Mouse (Mus musculus): ENCODE data around the gene Ccdc155. TPM values are rescaled to one million over a fixed set of nuclear protein-coding genes. Genes with fewer than 3 reads are reported as not detected.

Ccdc155 gene
- polyA plus RNA-seq, 2 experiments: 0.08 TPM; not detected in 1

- no peak for DNase-seq (ENCODE audit: low read depth in 3 of 3, low spot score in 3 of 3)
- Histone ChIP-seq H3K27me3 (ENCODE audit: control insufficient read depth, insufficient read depth, low read length) (peaks cover 95% of the 10 kb centered on the region), H3K4me2 (ENCODE audit: low read depth) (no peak within 1 kb of the TSS), H3K36me3 (replicated peaks; ENCODE audit: control insufficient read depth, insufficient read depth, low read depth) (no peaks in the 10 kb centered on the region), H3K9ac (replicated peaks) (no peak within 1 kb of the TSS), H3K4me3 (ENCODE audit: insufficient read depth in 1 of 2, low read depth in 2 of 2, low read length in 2 of 2) (no peak within 1 kb of the TSS), H3K4me1 (replicated peaks; ENCODE audit: control insufficient read depth in 2 of 2, insufficient read depth in 2 of 2, low read length in 1 of 2) (no peaks in the 10 kb centered on the region; a peak in 1 of 4 replicates), H3K9me3 (ENCODE audit: control insufficient read depth, low read length) (no peaks in the 10 kb centered on the region), H3K27ac (no peak within 1 kb of the TSS)
- 20% methylated on average over 7 of the region's 7 CpGs for WGBS (ENCODE audit: insufficient replicate concordance)
- ATAC-seq (ENCODE audit: insufficient read depth): no peak
- TF ChIP-seq EP300 (IDR thresholded peaks at IDR 0.05; ENCODE audit: low read depth) (no peak), CTCF (IDR thresholded peaks at IDR 0.05; ENCODE audit: low read depth) (no peak)
These were observed 25.2 kb downstream of the Ccdc155 start, which contains the start of gene Gfy for GRCm38 (mm10) chr7:45179469-45179868. Gene Gfy, minus strand, starts transcription at chr7:45179569.

DNA sequence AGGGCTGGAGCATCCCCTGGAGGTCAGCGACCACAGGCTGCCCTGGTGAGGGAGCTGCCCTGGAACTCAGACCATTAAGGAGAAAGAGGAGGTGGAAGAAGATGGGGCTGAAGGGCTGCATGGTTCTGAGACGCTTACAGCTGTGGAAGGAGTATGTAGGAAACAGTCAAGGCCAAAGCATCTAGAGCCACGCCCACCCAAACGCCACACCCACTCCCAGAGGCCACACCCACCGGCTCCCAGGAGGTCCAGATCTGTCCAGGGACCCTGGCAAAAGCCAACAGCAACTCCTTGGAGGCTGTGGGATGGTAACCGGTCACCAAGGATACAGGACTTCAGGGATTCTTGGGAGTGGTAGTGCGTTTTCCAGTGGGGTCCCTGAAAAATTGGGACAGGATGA lies 26.1 kb downstream of the Ccdc155 start:
- Histone ChIP-seq H3K4me3 (ENCODE audit: insufficient read depth in 1 of 2, low read depth in 2 of 2, low read length in 2 of 2) (no peak overlapping the region), H3K27ac (no peak overlapping the region), H3K9ac (replicated peaks) (no peak overlapping the region), H3K36me3 (replicated peaks; ENCODE audit: control insufficient read depth, insufficient read depth, low read depth) (no peaks in the 10 kb centered on the region), H3K9me3 (ENCODE audit: control insufficient read depth, low read length) (no peaks in the 10 kb centered on the region), H3K4me1 (replicated peaks; ENCODE audit: control insufficient read depth in 2 of 2, insufficient read depth in 2 of 2, low read length in 1 of 2) (no peaks in the 10 kb centered on the region; a peak in 1 of 4 replicates), H3K4me2 (ENCODE audit: low read depth) (no peak overlapping the region), H3K27me3 (ENCODE audit: control insufficient read depth, insufficient read depth, low read length) (peaks cover 92% of the 10 kb centered on the region)
- TF ChIP-seq CTCF (IDR thresholded peaks at IDR 0.05; ENCODE audit: low read depth) (no peak), EP300 (IDR thresholded peaks at IDR 0.05; ENCODE audit: low read depth) (no peak)
- ATAC-seq (ENCODE audit: insufficient read depth): no peak
- DNase-seq (ENCODE audit: low read depth in 3 of 3, low spot score in 3 of 3): no peak
- 21% methylated on average over 7 of the region's 7 CpGs for WGBS (ENCODE audit: insufficient replicate concordance)

DNA sequence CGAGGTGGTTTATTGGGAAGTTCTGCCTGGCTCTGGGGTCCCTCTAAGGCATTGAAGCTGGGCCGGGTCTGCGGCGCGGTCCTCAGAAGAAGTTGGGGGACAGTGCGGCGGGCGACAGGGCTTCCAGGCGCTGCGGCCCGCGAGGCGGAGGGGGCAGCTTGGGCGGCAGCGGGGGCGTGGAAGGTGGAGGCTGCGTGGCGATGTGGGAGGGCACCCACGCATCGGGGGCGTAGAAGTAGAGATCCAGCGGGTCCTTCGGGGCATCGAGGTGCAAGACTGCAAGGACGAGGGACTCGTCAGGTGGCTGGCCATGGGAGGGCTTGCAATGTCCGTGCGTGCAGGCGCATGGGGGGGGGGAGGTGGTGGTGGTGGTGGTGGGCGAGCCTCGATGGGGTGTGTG lies 28.3 kb downstream of the Ccdc155 start:
- Histone ChIP-seq H3K36me3 (replicated peaks; ENCODE audit: control insufficient read depth, insufficient read depth, low read depth) (no peaks in the 10 kb centered on the region), H3K4me2 (ENCODE audit: low read depth) (no peak overlapping the region), H3K27me3 (ENCODE audit: control insufficient read depth, insufficient read depth, low read length) (peaks cover 78% of the 10 kb centered on the region), H3K9me3 (ENCODE audit: control insufficient read depth, low read length) (no peaks in the 10 kb centered on the region), H3K27ac (no peak overlapping the region), H3K9ac (replicated peaks) (no peak overlapping the region), H3K4me1 (replicated peaks; ENCODE audit: control insufficient read depth in 2 of 2, insufficient read depth in 2 of 2, low read length in 1 of 2) (no peaks in the 10 kb centered on the region), H3K4me3 (ENCODE audit: insufficient read depth in 1 of 2, low read depth in 2 of 2, low read length in 2 of 2) (no peak overlapping the region)
- DNase-seq (ENCODE audit: low read depth in 3 of 3, low spot score in 3 of 3) (no peak), ATAC-seq (ENCODE audit: insufficient read depth) (no peak)
- TF ChIP-seq EP300 (IDR thresholded peaks at IDR 0.05; ENCODE audit: low read depth) (no peak), CTCF (IDR thresholded peaks at IDR 0.05; ENCODE audit: low read depth) (no peak)
- WGBS (ENCODE audit: insufficient replicate concordance): 5% methylated on average over 31 of the region's 31 CpGs

DNA sequence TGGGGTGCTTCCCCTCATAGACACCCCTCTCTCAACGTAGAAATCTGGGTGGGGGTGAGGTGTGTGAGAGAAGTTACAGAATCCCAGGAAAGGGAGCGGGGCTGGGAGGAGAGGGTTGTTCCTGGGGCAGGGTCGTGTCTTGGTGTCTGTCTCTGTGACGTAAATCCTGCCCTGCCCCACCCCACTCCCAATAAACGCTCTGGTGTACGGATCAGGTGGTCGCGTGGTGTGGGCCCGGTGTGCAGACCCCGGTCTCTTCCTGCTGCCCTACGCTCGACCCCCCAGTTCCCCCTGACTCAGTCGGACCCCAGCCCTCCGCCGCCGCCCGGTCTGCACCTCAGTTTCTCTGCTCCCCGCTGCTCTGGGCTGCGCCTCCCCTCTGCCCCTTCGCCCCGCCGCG lies 28.8 kb downstream of the Ccdc155 start:
- ATAC-seq (ENCODE audit: insufficient read depth) (no peak), DNase-seq (ENCODE audit: low read depth in 3 of 3, low spot score in 3 of 3) (no peak)
- H3K9me3 ChIP-seq (ENCODE audit: control insufficient read depth, low read length): no peaks in the 10 kb centered on the region
- no peak overlapping the region for H3K27ac ChIP-seq
- peaks cover 74% of the 10 kb centered on the region for H3K27me3 ChIP-seq (ENCODE audit: control insufficient read depth, insufficient read depth, low read length)
- 3% methylated on average over 23 of the region's 23 CpGs for WGBS (ENCODE audit: insufficient replicate concordance)
- no peak overlapping the region for H3K9ac ChIP-seq (replicated peaks)
- no peak for TF ChIP-seq CTCF (IDR thresholded peaks at IDR 0.05; ENCODE audit: low read depth)
- TF ChIP-seq EP300 (IDR thresholded peaks at IDR 0.05; ENCODE audit: low read depth): no peak
- H3K4me3 ChIP-seq (ENCODE audit: insufficient read depth in 1 of 2, low read depth in 2 of 2, low read length in 2 of 2): no peak overlapping the region
- H3K4me2 ChIP-seq (ENCODE audit: low read depth): no peak overlapping the region
- no peaks in the 10 kb centered on the region for H3K4me1 ChIP-seq (replicated peaks; ENCODE audit: control insufficient read depth in 2 of 2, insufficient read depth in 2 of 2, low read length in 1 of 2)
- no peaks in the 10 kb centered on the region for H3K36me3 ChIP-seq (replicated peaks; ENCODE audit: control insufficient read depth, insufficient read depth, low read depth)

DNA sequence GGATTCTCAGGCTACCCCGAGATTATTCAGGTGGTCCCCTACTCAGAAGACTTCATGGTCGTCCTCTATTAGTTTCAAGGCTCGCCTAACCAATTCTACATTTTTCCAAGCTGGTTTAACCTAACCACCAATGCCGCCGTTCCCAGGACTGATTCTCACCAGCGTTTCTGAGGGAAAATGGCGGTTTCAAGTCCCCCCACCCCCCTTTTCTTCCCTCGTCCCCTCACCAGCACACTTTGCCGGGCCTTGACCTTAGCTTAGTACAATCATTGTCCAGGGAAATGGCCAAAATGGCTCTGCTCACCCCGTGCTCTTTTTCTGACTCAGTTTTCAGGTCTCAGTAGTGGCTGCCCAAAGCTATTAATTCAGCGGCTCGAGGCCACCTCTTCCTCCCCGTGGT lies 29.3 kb downstream of the Ccdc155 start:
- no peak for ATAC-seq (ENCODE audit: insufficient read depth)
- no peaks in the 10 kb centered on the region for H3K9me3 ChIP-seq (ENCODE audit: control insufficient read depth, low read length)
- no peak for DNase-seq (ENCODE audit: low read depth in 3 of 3, low spot score in 3 of 3)
- H3K4me2 ChIP-seq (ENCODE audit: low read depth): no peak overlapping the region
- TF ChIP-seq EP300 (IDR thresholded peaks at IDR 0.05; ENCODE audit: low read depth) (no peak), CTCF (IDR thresholded peaks at IDR 0.05; ENCODE audit: low read depth) (no peak)
- peaks cover 68% of the 10 kb centered on the region for H3K27me3 ChIP-seq (ENCODE audit: control insufficient read depth, insufficient read depth, low read length)
- H3K27ac ChIP-seq: no peak overlapping the region
- H3K4me1 ChIP-seq (replicated peaks; ENCODE audit: control insufficient read depth in 2 of 2, insufficient read depth in 2 of 2, low read length in 1 of 2): no peaks in the 10 kb centered on the region
- H3K36me3 ChIP-seq (replicated peaks; ENCODE audit: control insufficient read depth, insufficient read depth, low read depth): no peaks in the 10 kb centered on the region
- H3K4me3 ChIP-seq (ENCODE audit: insufficient read depth in 1 of 2, low read depth in 2 of 2, low read length in 2 of 2): no peak overlapping the region
- H3K9ac ChIP-seq (replicated peaks): no peak overlapping the region
- WGBS (ENCODE audit: insufficient replicate concordance): 3% methylated on average over 13 of the region's 13 CpGs
